Mouse (Mus musculus): Measurements from ENCODE around the gene Gab2.

DNA sequence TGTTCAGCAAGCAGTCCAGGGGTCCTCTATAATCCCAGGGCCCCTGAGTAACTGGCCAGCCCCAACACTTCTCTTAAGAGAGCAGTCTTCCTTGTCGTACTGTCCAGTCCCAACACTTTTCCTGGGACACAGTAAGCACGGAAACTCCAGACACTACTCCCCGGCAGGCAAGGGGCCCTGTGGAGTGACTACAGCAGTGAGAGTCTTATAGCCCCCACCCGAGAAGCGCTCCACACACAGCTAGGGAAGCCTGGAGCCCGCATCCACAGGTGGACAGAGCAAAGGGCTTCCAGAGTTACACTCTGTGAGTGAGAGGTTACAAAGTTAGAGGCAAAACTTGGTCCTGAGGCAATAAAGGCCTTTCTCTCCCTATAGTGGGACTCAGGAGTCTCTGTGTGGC, 268.1 kb downstream of the Gab2 start:
- no peak for TF ChIP-seq POLR2A (IDR thresholded peaks at IDR 0.05; ENCODE audit: low read depth, low read length)
- no peak for TF ChIP-seq CTCF (conservative IDR thresholded peaks at IDR 0.05 in 1 of 2, IDR thresholded peaks at IDR 0.05 in 1 of 2; ENCODE audit: low read depth in 2 of 2, low read length in 2 of 2)
- TF ChIP-seq NRF1 (IDR thresholded peaks at IDR 0.05; ENCODE audit: low read depth, low read length), result no peak
- TF ChIP-seq NELFE (IDR thresholded peaks at IDR 0.05; ENCODE audit: low read depth, low read length), result no peak
- TF ChIP-seq MAFK (IDR thresholded peaks at IDR 0.05; ENCODE audit: insufficient replicate concordance, low read length), result no peak
- TF ChIP-seq HCFC1 (IDR thresholded peaks at IDR 0.05; ENCODE audit: low read depth, low read length), result no peak
